Mouse (Mus musculus): ENCODE results near the gene Exoc4.

- TF ChIP-seq POLR2A (IDR thresholded peaks at IDR 0.05; ENCODE audit: borderline replicate concordance, extremely low read depth, low read depth, low read length), result no peak
- TF ChIP-seq CTCF (IDR thresholded peaks at IDR 0.05; ENCODE audit: insufficient read depth, low read length), result no peak
Observed at GRCm38 (mm10) chr6:33283523-33283922, 34.6 kb downstream of the Exoc4 start.
